Mouse (Mus musculus): ENCODE results near the gene Rps8. TPM values are rescaled to one million over a fixed set of nuclear protein-coding genes. Genes with fewer than 3 reads are reported as not detected.

Gene Rps8
- polyA plus RNA-seq, 1 experiment from 2014 or later = 834 TPM

GRCm38 (mm10) chr4:117131890-117132793 lies 23.9 kb downstream of the Rps8 start:
- no peak overlapping the region for H3K27ac ChIP-seq
- WGBS = 16% methylated on average over 7 of the region's 7 CpGs
- ATAC-seq (ENCODE audit: insufficient number of reproducible peaks, insufficient read depth, low FRiP score, low TSS enrichment) = peak; percentile 36; the same call in 1 of the 2 replicates
- H3K4me2 ChIP-seq (replicated peaks) = peak overlapping the region; percentile 96
- H3K27me3 ChIP-seq = peaks cover 29% of the 10 kb centered on the region
- peaks cover 17% of the 10 kb centered on the region; the same call in 1 of the 2 replicates for H3K4me1 ChIP-seq
- no peaks in the 10 kb centered on the region for H3K9me3 ChIP-seq
- H3K9ac ChIP-seq = no peak overlapping the region
- H3K36me3 ChIP-seq = peaks cover 6% of the 10 kb centered on the region; the same call in 1 of the 2 replicates
- peak overlapping the region; percentile 87 for H3K4me3 ChIP-seq

GRCm38 (mm10) chr4:117131198-117131597 lies 24.8 kb downstream of the Rps8 start:
- Histone ChIP-seq H3K9ac (no peak overlapping the region), H3K4me3 (no peak overlapping the region), H3K27me3 (peaks cover 29% of the 10 kb centered on the region), H3K36me3 (peaks cover 6% of the 10 kb centered on the region; the same call in 1 of the 2 replicates), H3K9me3 (no peaks in the 10 kb centered on the region), H3K4me2 (replicated peaks) (no peak overlapping the region), H3K4me1 (peaks cover 21% of the 10 kb centered on the region; the same call in 1 of the 2 replicates), H3K27ac (no peak overlapping the region)
- WGBS = 72% methylated on average over 6 of the region's 6 CpGs
- no peak for ATAC-seq (ENCODE audit: insufficient number of reproducible peaks, insufficient read depth, low FRiP score, low TSS enrichment)

- 62% methylated on average over 6 of the region's 6 CpGs for WGBS
- ATAC-seq (ENCODE audit: insufficient number of reproducible peaks, insufficient read depth, low FRiP score, low TSS enrichment) = no peak
- H3K9ac ChIP-seq = no peak overlapping the region
- H3K4me3 ChIP-seq = no peak overlapping the region
- peaks cover 29% of the 10 kb centered on the region for H3K27me3 ChIP-seq
- H3K36me3 ChIP-seq = peaks cover 6% of the 10 kb centered on the region; the same call in 1 of the 2 replicates
- H3K4me2 ChIP-seq (replicated peaks) = no peak overlapping the region
- no peaks in the 10 kb centered on the region for H3K9me3 ChIP-seq
- no peak overlapping the region for H3K27ac ChIP-seq
- peaks cover 25% of the 10 kb centered on the region for H3K4me1 ChIP-seq
Observed at GRCm38 (mm10) chr4:117130790-117131189, 25.3 kb downstream of the Rps8 start.

- Histone ChIP-seq H3K4me1 (peaks cover 34% of the 10 kb centered on the region), H3K9me3 (no peaks in the 10 kb centered on the region), H3K4me3 (no peak overlapping the region), H3K36me3 (peaks cover 6% of the 10 kb centered on the region; the same call in 1 of the 2 replicates), H3K9ac (no peak overlapping the region), H3K27me3 (peaks cover 25% of the 10 kb centered on the region), H3K27ac (no peak overlapping the region), H3K4me2 (replicated peaks) (no peak overlapping the region)
- ATAC-seq (ENCODE audit: insufficient number of reproducible peaks, insufficient read depth, low FRiP score, low TSS enrichment) = no peak
- whole genome bisulfite sequencing = 87% methylated on average over 33 of the region's 33 CpGs
Observed at GRCm38 (mm10) chr4:117127991-117128686, 27.9 kb downstream of the Rps8 start.

GRCm38 (mm10) chr4:117126675-117127290 lies 29.3 kb downstream of the Rps8 start, which contains the start of gene Tctex1d4:
Gene Tctex1d4 (plus strand): TSS chr4:117126794.
- peaks cover 23% of the 10 kb centered on the region for H3K4me1 ChIP-seq
- WGBS = 88% methylated on average over 9 of the region's 9 CpGs
- H3K27ac ChIP-seq = peak within 1 kb of the TSS; percentile 82
- H3K4me2 ChIP-seq (replicated peaks) = 0 out of 2 replicates have a peak within 1 kb of the TSS, but pooled peaks have one; percentile 24
- peak within 1 kb of the TSS; percentile 40; the same call in 1 of the 2 replicates for H3K9ac ChIP-seq
- H3K27me3 ChIP-seq = peaks cover 11% of the 10 kb centered on the region
- H3K36me3 ChIP-seq = peaks cover 6% of the 10 kb centered on the region; the same call in 1 of the 2 replicates
- no peak within 1 kb of the TSS for H3K4me3 ChIP-seq
- ATAC-seq (ENCODE audit: insufficient number of reproducible peaks, insufficient read depth, low FRiP score, low TSS enrichment) = no peak
- H3K9me3 ChIP-seq = no peaks in the 10 kb centered on the region

- Histone ChIP-seq H3K9ac (no peak overlapping the region; the same call in 1 of the 2 replicates), H3K4me2 (replicated peaks) (0 out of 2 replicates have a peak overlapping the region, but pooled peaks have one; percentile 24), H3K4me3 (no peak overlapping the region), H3K27ac (peak overlapping the region; percentile 82), H3K27me3 (peaks cover 5% of the 10 kb centered on the region), H3K36me3 (peaks cover 6% of the 10 kb centered on the region; the same call in 1 of the 2 replicates), H3K9me3 (no peaks in the 10 kb centered on the region), H3K4me1 (peaks cover 22% of the 10 kb centered on the region)
- ATAC-seq (ENCODE audit: insufficient number of reproducible peaks, insufficient read depth, low FRiP score, low TSS enrichment) = no peak
- WGBS = 41% methylated on average over 15 of the region's 15 CpGs
Observed at GRCm38 (mm10) chr4:117125910-117126674, 30.0 kb downstream of the Rps8 start.

- 0 out of 2 replicates have a peak, but pooled peaks cover under 1% of the 10 kb centered on the region for H3K27me3 ChIP-seq
- H3K9ac ChIP-seq = peak within 1 kb of the TSS; percentile 40
- peak within 1 kb of the TSS; percentile 82 for H3K27ac ChIP-seq
- H3K4me3 ChIP-seq = no peak within 1 kb of the TSS
- 34% methylated on average over 8 of the region's 8 CpGs for WGBS
- peaks cover 6% of the 10 kb centered on the region; the same call in 1 of the 2 replicates for H3K36me3 ChIP-seq
- H3K9me3 ChIP-seq = no peaks in the 10 kb centered on the region
- H3K4me1 ChIP-seq = peaks cover 22% of the 10 kb centered on the region
- ATAC-seq (ENCODE audit: insufficient number of reproducible peaks, insufficient read depth, low FRiP score, low TSS enrichment) = no peak
- peak within 1 kb of the TSS; percentile 24; the same call in 1 of the 2 replicates for H3K4me2 ChIP-seq (replicated peaks)
Observed at GRCm38 (mm10) chr4:117125348-117125909, 30.6 kb downstream of the Rps8 start, which contains the start of gene Btbd19. Gene Btbd19 (minus strand): TSS chr4:117125725.

GRCm38 (mm10) chr4:117124518-117125347 lies 31.3 kb downstream of the Rps8 start:
- Histone ChIP-seq H3K4me2 (replicated peaks) (peak overlapping the region; percentile 24; the same call in 1 of the 2 replicates), H3K4me1 (peaks cover 22% of the 10 kb centered on the region), H3K36me3 (peaks cover 6% of the 10 kb centered on the region; the same call in 1 of the 2 replicates), H3K9ac (peak overlapping the region; percentile 40; the same call in 1 of the 2 replicates), H3K27ac (peak overlapping the region; percentile 82), H3K4me3 (no peak overlapping the region), H3K9me3 (no peaks in the 10 kb centered on the region), H3K27me3 (no peaks in the 10 kb centered on the region)
- WGBS = 62% methylated on average over 14 of the region's 14 CpGs
- no peak for ATAC-seq (ENCODE audit: insufficient number of reproducible peaks, insufficient read depth, low FRiP score, low TSS enrichment)

GRCm38 (mm10) chr4:117124218-117124517 lies 31.9 kb downstream of the Rps8 start:
- no peak overlapping the region for H3K9ac ChIP-seq
- WGBS = 87% methylated on average over 3 of the region's 3 CpGs
- no peak overlapping the region for H3K4me2 ChIP-seq (replicated peaks)
- no peak for ATAC-seq (ENCODE audit: insufficient number of reproducible peaks, insufficient read depth, low FRiP score, low TSS enrichment)
- H3K27me3 ChIP-seq = no peaks in the 10 kb centered on the region
- H3K4me1 ChIP-seq = peaks cover 22% of the 10 kb centered on the region
- peaks cover 6% of the 10 kb centered on the region; the same call in 1 of the 2 replicates for H3K36me3 ChIP-seq
- no peak overlapping the region for H3K4me3 ChIP-seq
- H3K27ac ChIP-seq = no peak overlapping the region
- no peaks in the 10 kb centered on the region for H3K9me3 ChIP-seq

Measured in embryonic facial prominence, embryonic 12.5 days (tissue).